Mouse (Mus musculus): ENCODE data around the gene Rps19. TPM values are rescaled to one million over a fixed set of nuclear protein-coding genes. Genes with fewer than 3 reads are reported as not detected.
A peak's percentile ranks its signal among the peaks of the same experiment; 100 is the strongest.
"Not testable (repeated sequence)": the region's sequence is repeated elsewhere in the genome, so short reads cannot be mapped to it uniquely, and the experiment has no call there.

Rps19 gene
- 474 and 634 TPM in 2 replicates for total RNA-seq (2015; ENCODE audit: low replicate concordance)
- 204 and 237 TPM in 2 replicates for total RNA-seq (2017; ENCODE audit: low replicate concordance)

DNA sequence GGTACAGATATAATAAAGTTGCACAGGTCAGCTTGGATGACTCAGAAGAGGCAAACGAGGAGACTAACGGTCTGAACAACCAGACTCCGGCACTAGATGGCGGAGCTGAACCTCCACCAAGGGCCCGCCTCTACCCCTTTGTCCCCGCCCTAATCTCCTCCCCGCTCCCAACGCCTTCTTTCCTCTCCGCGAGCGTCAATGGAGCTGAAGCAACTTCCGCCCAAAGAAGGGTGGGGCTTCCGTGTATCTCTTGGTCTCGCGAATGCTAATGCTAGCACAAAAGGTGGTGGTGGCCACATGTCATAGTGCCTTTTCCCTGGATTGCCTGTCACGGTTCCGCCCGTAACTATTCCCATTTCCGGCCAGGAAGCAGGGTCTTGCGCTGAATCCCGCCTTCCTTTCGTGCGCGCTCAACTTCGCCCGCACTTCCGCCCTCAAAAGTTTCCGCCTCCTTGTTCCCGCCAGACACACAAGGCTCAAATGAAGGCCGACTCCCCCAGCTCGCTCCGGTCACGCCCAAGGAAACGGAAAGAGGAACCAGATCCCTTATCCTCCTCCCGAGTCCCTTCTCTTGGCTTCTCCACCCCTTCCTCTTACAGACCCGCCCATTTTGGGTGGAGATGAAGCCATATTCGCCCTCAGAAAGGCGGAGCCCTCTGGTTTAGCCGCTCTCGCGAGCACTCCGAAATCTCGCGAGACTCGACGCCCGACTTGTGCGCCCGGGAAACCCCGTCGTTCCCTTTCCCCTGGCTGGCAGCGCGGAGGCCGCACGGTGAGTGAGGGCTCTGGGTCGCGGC lies at the start of gene Rps19:
Gene Rps19 (plus strand): TSS at position 476 of the 797 bp plus-strand sequence.
- ATAC-seq (replicated peaks; ENCODE audit: low FRiP score, poor library complexity, severe bottlenecking): peak; percentile 92

DNA sequence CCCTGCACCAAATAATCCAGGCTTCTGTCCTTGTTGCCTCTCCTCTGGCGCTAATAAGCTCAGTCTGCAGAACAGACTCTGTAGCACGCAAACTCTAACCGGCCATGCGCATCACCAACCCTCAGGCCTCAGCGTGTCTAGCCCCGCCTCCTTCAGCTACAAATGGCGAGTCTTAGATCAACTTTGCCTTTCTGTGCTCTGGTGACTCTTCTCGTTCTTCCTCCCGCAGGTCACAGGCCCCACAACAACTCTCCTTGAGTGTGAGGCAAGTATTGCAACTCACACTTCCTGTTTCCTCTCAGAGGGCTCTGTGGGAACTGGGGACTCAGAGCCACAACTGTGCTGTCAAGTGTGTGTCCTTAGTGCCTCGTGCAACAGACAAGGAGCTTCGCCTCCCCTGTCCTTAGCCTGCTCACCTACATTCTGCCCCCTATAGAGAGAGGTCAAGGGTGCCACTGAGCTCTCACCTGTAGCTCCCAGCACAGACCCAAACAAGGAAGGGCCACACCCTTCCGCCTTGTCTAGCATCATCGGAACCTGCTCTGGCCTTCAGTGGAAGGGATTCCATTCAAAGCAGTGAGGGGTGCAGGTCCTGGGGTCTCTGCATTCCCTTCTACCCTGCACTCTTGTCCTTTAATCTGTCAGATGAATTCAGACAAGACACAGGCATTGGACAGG lies 45.3 kb upstream of the Rps19 start:
- 0 out of 2 replicates have a peak, but pooled peaks have one; percentile 20 for ATAC-seq (replicated peaks; ENCODE audit: low FRiP score, poor library complexity, severe bottlenecking)

DNA sequence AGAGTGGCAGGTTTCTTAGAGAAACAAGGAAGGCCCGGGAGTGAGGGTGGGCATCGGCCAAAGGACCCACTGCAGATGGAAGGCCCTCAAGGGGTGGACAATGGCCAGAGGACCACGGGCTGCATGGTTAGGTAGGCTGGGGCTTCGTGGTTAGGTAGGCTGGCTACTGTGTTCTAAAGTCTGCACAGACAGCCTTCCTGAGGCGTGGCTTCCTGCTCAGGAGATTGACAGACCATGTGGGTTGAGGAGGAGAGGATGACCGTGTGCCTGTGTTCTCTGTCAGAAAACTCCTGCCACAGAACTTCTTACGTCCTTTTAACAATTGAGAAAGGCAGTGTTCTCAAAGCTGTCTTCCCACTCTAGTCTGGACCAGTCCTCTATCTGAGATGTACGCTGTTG lies 44.8 kb upstream of the Rps19 start:
- ATAC-seq (replicated peaks; ENCODE audit: low FRiP score, poor library complexity, severe bottlenecking): no peak

DNA sequence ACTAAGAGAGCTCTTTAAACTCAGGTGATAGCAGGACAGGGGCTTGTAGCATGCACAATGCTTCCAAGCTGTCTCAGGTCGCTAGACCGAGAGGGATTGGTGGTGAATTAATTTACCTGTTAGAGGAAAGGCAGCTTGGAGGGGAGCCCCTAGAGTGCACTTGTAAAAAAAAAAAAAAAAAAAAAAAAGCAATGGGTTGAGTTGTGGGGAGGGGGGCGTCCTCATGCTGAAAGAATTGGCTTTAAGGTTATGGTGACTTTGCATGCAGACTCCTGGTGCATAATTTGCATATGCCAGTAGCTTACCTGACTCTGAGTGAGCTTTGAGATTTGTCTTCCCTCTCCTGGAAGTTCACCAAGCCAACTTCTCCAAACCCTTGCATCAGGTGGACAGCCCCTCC lies 43.8 kb upstream of the Rps19 start:
- ATAC-seq (replicated peaks; ENCODE audit: low FRiP score, poor library complexity, severe bottlenecking): no peak

DNA sequence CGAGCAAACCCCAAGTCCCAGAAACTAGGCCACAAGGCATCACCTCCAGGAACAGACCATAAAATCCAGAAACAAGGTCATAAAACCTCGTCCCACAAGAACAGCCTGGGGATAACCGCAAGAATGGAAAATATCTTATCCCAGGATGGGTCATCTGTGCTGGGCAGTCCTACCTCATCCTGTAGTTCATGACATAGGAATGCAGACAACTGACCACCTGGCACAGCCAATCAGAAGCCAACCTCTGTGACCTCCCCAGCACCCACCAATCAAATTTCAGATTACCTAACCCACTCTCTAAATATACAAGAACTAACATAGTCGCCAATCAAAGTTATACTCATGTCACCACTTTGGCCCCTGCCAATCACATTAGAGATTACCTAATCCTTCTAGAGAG lies 43.2 kb upstream of the Rps19 start:
- ATAC-seq (replicated peaks; ENCODE audit: low FRiP score, poor library complexity, severe bottlenecking): no peak

DNA sequence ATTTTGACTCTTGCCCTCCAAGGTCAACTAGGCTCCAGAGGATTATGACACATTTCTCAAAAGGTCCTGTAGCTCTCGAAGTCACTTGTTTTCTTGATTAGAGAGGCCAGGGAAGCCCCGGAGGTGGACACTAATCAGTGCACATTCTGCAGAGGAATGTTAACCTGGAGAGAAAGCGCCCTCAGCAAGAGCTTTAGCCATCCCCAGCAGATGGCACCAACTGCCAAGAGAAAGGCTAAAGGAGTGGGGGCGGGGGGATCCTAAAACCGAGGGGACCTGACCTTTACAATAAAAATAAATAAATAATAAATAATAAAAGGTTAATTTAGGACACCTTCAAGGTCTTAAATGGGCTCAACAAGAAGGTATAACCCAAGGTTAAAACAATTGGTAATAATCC lies 40.0 kb upstream of the Rps19 start:
- no peak for ATAC-seq (replicated peaks; ENCODE audit: low FRiP score, poor library complexity, severe bottlenecking)

DNA sequence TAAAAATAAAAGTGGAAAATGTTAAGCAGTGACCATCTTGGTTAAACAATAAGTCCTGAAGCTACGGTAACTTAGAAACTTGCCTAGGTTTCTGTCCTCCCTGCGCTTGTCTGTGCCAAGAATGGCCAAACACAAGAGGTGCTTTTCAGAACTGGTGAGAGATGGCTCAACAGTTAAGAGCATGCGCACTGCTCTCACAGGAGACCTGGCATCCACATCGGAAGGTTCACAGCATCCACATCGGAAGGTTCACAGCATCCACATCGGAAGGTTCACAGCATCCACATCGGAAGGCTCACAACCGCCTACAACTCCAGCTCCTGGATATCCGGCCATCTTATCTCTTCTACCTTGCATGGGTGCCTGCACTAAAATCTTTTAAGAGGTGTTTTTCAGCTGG lies 39.0 kb upstream of the Rps19 start:
- ATAC-seq (replicated peaks; ENCODE audit: low FRiP score, poor library complexity, severe bottlenecking): no peak

DNA sequence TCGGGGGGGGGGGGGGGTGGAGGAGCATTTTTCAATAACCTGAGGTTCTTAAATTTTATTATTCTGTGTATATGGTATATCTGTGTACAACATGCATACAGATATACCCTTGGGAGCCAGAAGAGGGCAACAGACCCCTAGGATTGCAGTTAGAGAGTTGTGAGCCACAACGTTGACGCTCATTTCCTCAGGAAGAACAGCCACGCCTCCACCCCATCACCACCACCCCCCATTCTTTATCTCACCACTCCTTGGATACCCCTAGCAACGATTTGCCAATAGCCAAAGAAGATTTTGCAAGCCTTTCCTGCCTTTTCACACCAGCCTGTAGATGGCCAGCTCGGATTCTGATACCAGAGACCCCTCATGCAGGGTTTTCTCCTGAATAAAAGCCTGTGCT lies 38.5 kb upstream of the Rps19 start:
- no peak for ATAC-seq (replicated peaks; ENCODE audit: low FRiP score, poor library complexity, severe bottlenecking)

DNA sequence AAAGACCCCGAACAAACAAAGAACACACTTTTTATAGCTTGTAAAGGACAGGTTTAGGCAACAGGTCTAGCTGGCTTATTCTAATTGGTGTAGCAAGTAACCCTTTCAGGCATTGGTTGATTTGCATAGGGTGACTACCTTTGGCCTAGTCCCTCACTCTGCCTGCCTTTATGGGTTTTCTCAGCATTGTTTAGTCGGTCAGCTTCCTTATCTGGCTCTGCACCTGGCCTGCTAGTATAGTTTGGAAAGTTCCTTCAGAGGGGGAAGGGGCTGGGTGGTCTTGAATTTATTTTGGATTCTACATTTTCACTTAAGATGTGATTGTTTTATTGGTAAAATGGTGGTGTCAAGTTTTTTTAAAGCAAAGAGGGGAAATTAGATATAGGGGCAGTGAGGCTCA lies 37.6 kb upstream of the Rps19 start:
- not testable (repeated sequence) for ATAC-seq (replicated peaks; ENCODE audit: low FRiP score, poor library complexity, severe bottlenecking)

DNA sequence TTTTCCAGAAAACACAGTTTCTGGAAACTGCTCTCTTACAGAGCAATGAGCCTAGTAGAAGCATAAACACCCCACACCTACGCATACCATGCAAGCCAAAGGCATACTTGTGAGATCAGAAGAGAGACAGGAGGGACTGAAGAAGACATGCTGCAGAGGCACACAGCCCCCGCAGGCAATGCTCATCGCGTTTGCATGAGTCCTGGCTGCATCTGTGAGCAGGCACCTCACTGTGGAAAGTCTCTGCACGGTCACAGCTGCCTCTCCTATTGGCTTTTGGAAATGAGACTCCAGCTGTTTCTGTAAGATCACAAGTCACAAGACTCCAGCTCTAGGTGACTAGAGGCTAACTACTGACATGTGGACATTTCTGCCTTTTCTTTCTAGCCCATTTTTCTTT lies 34.0 kb upstream of the Rps19 start:
- ATAC-seq (replicated peaks; ENCODE audit: low FRiP score, poor library complexity, severe bottlenecking): no peak

DNA sequence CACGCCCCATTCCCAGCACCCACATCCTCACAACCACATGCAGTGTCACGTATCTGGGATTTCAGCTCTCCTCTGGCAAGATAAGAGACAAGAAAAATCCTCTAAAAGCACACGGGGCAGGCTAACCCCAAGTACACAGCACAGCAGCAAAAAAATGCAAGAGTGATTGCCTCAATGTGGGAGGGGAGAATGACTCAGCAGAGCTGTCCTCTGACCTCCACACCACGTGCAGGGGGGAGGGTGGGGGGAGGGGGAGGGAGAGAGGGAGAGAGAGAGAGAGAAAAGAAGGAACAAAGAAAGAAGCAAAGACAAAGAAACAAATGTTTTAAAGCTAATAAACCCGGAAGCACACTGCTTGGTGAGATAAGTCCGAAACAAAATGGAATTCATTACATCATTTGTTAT lies 33.3 kb upstream of the Rps19 start:
- peak; percentile 69 for ATAC-seq (replicated peaks; ENCODE audit: low FRiP score, poor library complexity, severe bottlenecking)

DNA sequence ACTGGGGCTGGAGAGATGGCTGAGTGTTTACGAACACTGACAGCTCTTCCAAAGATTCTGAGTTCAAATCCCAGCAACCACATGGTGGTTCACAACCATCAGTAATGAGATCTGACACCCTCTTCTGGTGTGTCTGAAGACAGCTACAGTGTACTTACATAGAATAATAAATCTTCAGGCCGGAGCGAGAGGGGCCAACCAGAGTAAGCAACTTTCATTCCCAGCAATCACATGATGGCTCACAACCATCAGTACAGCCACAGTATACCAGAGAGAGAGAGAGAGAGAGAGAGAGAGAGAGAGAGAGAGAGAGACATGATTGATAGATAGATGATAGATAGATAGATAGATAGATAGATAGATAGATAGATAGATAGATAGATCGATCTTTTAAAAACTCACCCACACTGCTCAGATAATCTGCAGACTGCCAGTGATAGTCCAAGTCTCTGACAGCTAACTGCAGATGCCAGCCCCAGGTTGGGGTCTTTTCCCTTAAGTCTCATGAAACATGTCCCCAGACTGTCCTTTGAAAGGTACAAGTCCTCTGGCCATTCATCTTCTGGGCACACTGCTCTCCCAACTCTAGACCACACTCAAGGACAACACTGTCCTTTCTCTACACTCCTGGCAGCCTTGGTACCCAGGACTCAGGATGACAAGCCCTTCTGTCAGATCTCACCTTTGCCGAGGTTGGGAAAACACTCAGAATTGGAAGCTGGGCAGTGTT lies 32.4 kb upstream of the Rps19 start:
- ATAC-seq (replicated peaks; ENCODE audit: low FRiP score, poor library complexity, severe bottlenecking): no peak

DNA sequence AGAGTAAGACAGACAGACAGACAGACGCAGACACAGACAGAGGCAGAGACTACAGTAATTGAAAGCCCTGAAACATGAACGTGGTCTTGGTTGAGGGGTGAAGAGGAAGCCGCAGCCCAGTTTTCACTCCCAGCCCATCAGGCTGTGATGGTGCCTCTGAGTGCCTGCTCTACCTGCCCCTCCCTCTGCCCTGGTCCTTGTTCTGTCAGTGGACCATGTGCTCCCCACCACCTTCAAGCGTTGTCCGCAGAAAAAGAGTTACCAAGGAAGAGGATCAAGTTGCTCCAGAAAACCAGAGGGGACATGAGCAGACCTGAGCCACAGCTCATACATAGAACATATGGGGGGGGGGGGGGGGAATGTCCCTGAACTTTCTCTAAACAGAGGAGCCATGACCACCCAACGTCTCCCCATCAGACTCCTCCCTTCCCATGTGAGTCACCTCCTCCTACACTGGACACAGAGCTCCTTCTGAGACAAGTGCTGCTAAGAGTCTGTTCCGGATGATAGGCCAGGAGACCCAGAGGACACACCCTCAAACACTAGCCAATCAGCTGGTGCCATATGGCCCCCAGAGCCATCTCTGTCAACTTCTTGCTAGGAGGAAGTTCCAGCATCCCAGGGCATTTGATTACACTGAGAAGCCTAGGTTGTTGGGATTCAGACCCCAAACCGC lies 31.5 kb upstream of the Rps19 start:
- ATAC-seq (replicated peaks; ENCODE audit: low FRiP score, poor library complexity, severe bottlenecking): peak; percentile 91

DNA sequence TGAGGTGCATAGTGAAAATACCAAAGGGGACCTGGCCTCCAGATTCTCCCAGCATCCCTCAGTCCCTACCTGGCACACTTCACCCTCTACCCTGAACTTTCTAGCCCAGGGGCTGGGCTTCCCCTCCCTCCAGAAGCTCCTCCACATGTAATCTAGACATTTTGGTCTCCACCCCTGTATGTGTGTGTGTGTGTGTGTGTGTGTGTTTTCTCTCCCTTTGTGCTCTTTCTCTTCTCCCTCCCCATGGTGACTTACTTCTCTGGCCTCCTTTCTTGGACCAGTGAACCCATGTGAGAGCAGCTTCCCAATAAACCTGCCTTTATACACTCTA lies 31.0 kb upstream of the Rps19 start:
- peak; percentile 57; the same call in 1 of the 2 replicates for ATAC-seq (replicated peaks; ENCODE audit: low FRiP score, poor library complexity, severe bottlenecking)

DNA sequence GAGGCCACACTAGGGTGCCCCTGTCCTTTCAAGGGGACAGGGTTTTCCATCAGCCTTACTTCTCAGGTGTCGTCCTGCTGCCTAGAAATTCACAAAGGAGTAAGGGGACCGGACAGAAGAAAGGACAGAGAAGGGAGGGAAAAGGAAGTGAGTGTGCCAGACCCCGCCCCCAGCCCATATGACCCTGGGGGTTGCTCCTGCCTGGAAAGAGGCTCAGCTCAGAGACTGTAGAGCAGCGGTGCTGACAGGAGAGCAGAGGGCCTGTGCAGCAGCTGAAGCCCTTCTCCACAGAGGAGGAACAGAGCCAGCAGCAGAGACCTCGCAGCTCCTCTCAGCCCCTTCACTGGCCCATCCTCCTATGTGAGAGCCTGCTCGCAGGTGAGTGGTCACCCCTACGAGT lies 30.5 kb upstream of the Rps19 start:
- ATAC-seq (replicated peaks; ENCODE audit: low FRiP score, poor library complexity, severe bottlenecking): no peak

DNA sequence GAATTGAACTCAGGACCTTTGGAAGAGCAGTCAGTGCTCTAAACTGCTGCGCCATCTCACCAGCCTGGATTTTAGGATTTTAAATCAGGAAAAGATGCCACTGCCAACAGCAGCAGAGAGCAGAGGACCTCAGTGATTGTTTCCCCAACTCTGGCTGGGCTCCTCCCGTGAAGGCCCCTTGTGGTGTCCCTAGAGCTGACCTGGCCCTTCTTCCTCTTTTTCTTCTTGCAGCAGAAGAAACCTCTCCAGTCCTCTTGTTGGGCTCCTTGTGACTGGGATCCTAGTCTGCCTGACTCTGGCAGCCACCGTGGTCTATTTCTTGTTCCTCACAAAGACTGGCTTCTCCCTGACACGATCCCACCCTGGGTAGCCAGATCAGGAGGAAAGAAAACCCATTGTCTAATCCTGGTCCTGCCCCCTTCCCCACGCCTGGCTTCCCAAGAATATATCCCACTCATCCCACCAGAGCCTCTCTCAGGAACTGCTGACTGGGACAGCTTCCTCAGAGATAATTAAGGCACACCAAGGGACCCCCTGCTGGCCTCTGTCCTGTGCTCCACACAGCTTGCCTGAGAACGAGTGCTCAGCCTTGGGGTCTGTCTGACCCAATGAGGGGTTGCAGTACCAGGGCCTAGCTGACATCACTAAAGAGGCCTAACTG lies 27.6 kb upstream of the Rps19 start:
- ATAC-seq (replicated peaks; ENCODE audit: low FRiP score, poor library complexity, severe bottlenecking): no peak

DNA sequence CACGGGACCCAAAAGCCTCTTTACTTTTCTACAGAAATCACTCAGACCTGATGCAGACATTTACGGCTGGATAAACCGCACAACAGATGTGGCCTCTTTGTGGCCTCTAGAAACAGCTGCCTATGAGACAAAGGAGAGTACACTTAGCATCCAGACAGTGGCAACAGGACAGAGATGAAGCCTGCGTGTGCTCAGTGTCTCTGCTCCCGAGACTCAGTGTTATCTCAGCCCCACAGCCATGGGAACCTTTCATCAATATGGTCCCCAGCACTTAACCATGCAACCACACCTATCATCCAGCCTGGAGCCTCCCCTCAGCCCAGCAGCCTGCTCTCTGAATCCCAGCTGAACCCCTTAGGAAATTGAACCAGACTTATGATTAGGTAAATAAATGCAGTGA lies 24.9 kb upstream of the Rps19 start:
- ATAC-seq (replicated peaks; ENCODE audit: low FRiP score, poor library complexity, severe bottlenecking): peak; percentile 89

DNA sequence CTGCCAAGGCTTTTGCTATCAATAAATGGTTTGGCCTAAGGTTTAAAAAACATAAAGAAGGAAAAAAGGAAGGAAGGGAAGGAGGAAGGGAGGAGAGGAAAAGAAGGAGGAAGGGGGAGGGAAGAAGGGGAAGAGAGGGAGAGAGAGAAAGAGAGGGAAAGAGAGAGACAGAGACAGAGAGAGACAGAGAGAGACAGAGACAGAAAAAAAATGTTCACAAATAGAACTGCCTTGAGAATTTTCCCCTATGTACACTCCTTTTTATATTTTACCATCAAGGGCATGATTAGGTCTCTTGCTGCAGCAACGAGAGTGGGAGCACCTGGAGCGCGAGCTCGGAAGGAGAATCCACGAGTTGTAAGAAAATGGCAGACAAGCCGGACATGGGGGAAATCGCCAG lies 22.3 kb upstream of the Rps19 start, which contains the start of gene Gm9844:
Gene Gm9844 (plus strand): TSS at position 301 of the 400 bp plus-strand sequence.
- no peak for ATAC-seq (replicated peaks; ENCODE audit: low FRiP score, poor library complexity, severe bottlenecking)

DNA sequence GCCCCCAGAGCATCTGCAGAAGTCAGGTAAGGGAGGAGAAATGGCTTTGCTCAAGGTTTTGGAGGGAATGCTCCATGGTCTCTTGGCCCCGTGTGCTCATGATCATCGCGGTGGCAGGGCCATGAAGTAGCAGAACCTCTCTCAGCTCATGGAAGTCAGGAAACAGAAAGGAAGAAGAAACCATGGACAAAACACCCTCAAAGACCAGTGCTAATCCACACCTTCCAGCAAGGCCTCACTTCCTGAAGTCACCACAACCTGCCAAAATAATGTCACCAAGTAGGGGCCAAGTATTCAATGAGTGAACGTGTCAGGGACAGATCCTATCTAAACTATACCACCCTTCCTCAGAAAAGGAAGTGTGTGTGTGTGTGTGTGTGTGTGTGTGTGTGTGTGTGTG lies 21.3 kb upstream of the Rps19 start:
- ATAC-seq (replicated peaks; ENCODE audit: low FRiP score, poor library complexity, severe bottlenecking): no peak

DNA sequence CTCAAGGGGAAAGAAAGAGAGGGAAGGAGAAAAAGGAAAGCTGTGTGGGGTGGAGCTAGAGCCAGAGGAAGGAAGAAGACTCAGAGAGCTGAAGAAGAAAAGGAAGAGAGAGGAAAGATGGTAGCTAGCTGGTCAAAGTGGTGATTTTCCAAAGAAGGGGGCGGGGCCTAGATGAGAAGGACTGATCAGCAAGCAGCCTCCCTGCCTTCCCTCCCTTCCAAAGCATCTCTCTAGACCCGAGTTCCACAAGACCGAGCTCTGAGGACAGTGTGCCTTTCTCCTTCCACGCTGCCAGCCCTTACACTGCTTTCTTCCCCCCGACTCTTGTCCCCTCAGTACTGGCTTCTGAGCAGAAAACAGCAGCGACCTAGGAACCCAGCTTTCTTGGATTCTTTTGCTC lies 20.0 kb upstream of the Rps19 start:
- 0 out of 2 replicates have a peak, but pooled peaks have one; percentile 17 for ATAC-seq (replicated peaks; ENCODE audit: low FRiP score, poor library complexity, severe bottlenecking)

Measured in erythroblast, adult 5-6 weeks (primary cell).